Mouse (Mus musculus) layer of hippocampus, adult 18-20 months (tissue): ENCODE data around the gene Ugt3a1. TPM values are rescaled to one million over a fixed set of nuclear protein-coding genes. Genes with fewer than 3 reads are reported as not detected.
"Not testable (repeated sequence)": the region's sequence is repeated elsewhere in the genome, so short reads cannot be mapped to it uniquely, and the experiment has no call there.

Source experiments
- DNase-seq, 2 experiments: peaks; one replicate each; pipeline ENCODE4 v3.0.0; 2022; ENCODE audit warnings: low spot score in 2 of 2
- long read RNA-seq: library from polyadenylated mRNA; stranded (forward); transcript quantifications from one replicate; pipeline ENCODE4 v2.0.0, GENCODE M21; 2021
- total RNA-seq, 2 experiments: library from RNA; stranded (reverse); gene quantifications; 2 replicates each; pipeline ENCODE4 v1.2.3; 2021

The Ugt3a1 gene
- not detected for total RNA-seq
- long read RNA-seq = 0 reads

DNA sequence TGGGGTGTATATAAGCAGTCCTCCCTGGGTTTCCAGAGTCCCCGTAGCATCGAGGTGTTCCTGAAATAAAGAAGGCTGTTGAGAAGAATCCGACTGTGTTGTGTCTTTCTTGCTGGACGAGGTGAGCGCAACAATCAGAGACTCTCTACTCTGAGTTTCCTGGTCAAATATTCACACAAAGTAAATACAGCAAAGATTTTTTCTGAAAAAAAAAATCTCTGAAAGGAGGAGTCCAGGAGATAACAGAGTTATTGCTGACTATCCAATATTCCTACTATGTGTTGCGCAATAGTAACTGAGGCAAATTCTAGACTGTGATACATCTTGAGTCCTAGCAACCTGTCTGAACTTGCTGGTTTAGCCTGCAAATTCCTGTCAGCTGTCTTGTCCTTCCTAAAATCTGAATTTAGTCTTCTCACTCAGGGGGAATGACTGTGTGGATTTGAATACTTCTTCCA lies at the start of gene Ugt3a1:
Gene Ugt3a1 (plus strand): TSS at position 51 of the 458 bp plus-strand sequence.
- DNase-seq = no peak

DNA sequence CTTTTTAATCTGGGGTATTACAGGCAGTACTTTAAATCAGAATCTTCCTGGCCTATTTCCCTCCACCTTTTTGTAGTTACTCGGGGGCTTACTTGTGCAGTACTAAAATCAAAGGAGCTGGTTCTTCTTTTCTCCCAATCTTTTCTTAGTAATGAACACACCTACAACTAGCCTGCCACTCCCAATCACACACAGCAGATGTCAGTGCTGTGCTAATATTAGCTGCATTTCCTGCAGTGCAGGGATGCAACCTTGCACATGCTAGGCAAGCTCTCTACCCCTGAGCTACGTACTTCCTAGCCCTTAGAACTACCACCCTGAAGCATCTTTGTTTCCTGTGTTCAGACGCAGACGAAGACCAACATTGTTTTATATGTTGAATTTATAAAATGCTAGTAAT lies 45.8 kb upstream of the Ugt3a1 start:
- DNase-seq = not testable (repeated sequence)

GRCm38 (mm10) chr15:9246345-9246744 lies 30.3 kb upstream of the Ugt3a1 start:
- no peak for DNase-seq

- DNase-seq = no peak
These were observed 23.8 kb upstream of the Ugt3a1 start for GRCm38 (mm10) chr15:9252891-9253290.

- DNase-seq = no peak
These were observed 16.1 kb upstream of the Ugt3a1 start for GRCm38 (mm10) chr15:9260621-9261020.

DNA sequence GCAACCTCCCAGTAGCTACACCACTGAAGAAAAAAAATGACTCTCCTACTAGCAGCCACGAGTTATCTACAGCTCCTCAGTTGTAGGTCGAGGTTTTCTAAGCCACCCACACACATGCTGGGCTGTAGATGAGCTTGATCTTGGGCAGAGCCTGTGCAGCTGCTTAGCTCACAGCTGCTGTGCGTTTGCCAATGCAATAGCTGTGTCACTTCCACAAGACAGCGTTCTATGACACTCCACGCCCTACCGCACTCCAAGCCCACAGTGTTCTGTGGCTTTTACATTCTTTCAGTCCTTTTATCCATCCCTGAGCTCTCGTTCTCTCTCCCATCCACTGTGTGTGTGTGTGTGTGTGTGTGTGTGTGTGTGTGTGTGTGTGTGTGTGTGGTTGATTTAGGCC lies 4.8 kb upstream of the Ugt3a1 start:
- no peak for DNase-seq

- no peak for DNase-seq
These were observed 2.3 kb downstream of the Ugt3a1 start for GRCm38 (mm10) chr15:9279026-9279425.

- no peak for DNase-seq
These were observed 2.9 kb downstream of the Ugt3a1 start for GRCm38 (mm10) chr15:9279596-9279995.

DNA sequence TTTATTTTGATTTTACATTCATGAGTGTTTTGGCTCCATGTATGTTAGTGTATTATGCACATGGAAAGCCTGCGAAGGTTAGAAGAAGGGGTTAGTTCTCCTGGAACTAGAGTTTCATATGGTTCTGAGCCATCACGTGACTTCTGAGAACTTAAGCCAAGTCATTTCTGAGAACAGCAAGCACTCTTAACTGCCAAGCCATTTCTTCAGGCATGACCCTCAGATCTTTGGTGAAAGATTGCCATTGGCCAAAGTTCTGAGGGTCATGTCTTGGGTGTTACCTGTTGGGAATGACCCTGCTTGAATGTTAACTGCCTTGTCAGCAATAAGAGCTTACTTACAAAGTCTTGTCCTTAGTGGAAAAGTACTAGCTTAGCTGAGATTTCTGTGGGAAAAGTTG lies 6.5 kb downstream of the Ugt3a1 start:
- no peak for DNase-seq

DNA sequence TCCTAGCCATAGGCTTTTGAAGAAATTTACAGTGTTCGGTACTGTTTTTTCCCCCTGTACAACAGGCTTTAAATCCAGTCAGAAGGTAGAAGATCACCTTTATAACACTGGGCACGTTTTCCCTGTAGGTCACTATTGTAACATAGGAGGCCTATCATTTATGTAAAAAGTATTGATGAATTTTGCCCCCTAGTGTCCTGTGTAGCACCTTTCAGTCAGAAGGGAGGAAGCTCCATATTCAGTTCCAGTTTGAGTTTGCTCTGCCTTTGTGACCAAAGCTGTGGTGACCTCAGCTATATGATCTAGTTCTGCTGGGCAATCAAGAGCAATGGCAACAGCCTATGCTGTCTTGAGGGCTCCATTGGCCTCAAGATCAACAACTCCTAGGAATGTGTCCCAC lies 13.0 kb downstream of the Ugt3a1 start:
- DNase-seq = no peak

DNA sequence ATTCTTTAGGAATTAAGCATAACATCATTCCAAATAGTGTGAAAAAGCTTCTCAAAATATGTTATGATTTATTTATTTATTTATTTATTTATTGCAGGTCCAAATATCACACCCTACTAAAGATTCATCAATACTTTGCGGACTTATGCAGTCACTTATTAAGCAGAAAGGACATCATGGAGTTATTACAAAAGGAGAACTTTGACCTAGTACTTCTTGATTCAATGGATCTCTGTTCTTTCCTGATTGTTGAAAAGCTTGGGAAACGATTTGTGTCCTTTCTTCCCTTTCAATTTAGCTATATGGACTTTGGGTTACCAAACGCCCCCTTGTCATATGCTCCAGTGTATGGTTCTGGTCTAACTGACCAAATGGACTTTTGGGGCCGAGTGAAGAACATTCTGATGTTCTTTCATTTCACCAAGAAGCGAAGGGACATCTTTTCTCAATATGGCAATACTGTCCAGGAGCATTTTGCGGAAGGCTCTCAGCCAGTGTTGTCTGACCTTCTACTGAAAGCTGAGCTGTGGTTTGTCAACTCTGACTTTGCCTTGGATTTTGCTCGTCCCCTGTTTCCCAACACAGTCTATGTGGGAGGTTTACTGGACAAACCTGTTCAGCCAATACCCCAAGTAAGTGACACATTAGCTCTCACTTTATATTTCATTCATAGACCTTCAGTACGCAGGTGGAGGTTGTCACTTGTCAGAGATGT lies 29.4 kb downstream of the Ugt3a1 start:
- no peak for DNase-seq

DNA sequence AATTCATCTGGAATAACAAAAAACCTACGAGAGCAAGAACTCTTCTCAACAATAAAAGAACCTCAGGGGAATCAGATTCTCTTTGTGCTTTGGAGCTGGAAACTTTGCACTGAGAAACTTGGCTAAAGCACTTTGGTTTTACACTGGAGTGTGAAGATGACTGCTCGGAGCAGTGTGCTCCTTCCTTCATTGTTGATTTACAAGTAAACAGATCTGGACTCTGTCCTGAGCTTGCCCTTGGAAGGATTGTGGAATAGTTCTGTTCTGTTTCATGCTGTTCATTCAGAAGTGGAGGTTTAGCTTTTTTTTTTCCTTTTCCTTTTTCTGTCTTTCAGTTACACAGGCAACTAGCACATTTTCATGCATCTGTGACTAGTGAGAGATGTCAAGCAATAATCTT lies 57.9 kb downstream of the Ugt3a1 start:
- DNase-seq = no peak

DNA sequence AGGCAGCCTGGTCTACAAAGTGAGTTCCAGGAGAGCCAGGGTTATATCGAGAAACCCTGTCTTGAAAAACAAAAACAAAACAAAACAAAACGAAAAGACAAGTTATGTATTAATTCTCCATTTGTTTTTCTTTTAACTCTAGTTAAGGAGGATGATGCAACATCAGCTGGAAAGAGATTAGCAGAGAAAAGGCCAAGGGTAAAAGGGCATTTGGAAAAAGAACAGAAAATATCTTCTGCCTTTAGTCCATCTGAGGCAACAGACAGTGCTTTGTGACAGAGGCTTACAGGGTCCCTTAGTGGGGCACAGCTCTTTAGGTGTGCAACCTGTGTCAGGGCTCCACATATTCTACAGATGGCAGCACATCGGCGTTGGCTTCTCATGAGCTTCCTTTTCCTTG lies 58.7 kb downstream of the Ugt3a1 start, which contains the start of gene Ugt3a2:
Gene Ugt3a2 (plus strand): TSS at position 210 of the 400 bp plus-strand sequence.
- DNase-seq = no peak

GRCm38 (mm10) chr15:9336616-9337015 lies 59.9 kb downstream of the Ugt3a1 start:
- DNase-seq = no peak

DNA sequence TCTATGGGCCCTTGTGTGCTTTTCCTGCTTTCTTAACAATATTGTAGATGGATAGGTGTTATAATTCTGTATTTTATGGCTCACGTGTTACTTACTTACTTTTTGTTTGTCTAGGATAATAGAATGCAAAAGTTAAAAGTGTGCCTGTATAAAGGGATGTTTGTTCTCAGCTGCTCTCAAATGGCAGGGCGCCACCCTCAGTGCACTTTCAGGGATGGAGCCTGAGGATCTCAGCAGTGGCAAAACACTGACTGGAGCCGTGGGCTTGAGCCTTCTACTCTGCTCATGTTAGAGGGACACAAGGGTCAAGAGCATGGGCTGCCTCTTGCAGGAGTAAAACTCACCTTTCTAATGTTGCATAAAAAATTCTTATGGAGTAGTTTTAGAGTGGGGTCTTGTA lies 60.3 kb downstream of the Ugt3a1 start:
- no peak for DNase-seq

DNA sequence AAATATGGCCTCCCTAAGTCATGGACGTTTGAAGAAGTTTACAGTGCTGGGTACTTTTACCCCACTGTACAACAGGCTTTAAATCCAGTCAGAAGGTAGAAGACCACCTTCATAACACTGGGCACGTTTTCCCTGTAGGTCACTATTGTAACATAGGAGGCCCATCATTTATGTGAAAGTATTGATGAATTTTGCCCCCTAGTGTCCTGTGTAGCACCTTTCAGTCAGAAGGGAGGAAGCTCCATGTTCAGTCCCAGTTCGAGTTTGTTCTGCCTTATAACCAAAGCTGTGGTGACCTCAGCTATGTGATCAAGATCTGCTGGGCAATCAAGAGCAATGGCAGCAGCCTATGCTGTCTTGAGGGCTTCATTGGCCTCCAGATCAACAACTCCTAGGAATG lies 72.1 kb downstream of the Ugt3a1 start:
- no peak for DNase-seq

DNA sequence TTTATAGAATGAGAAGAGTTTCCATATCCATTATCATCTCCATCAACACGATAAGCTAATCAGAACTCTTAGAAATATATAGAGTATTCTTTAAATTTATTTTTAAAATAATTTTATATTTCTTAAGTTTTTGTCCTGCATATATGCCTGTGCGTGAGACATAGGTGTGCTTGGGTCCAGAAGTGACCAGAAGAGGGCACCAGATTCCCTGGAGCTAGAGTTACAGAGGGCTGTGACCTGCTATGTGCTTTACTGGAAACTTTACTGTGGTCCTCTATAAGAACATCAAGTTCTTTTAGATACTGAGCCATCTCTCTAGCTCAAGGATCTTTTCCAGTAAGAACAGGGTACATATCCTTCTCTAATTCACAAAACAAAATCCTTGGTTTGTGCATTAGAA lies 86.1 kb downstream of the Ugt3a1 start:
- DNase-seq = no peak

Other genes with a start within 250 kb of the Ugt3a1 start
- 10 to 100 TPM; 62.5 to 70.2 TPM for gene Nadk2, start 205.6 kb upstream of the Ugt3a1 start, total RNA-seq
- 10 to 100 TPM; 62.3 to 62.5 TPM for gene Lmbrd2, start 136.3 kb upstream of the Ugt3a1 start, total RNA-seq
- gene Skp2, start 121.5 kb upstream of the Ugt3a1 start, total RNA-seq = 1 to 10 TPM; 4.0 to 4.7 TPM
- not detected for gene Ugt3a2, start 58.7 kb downstream of the Ugt3a1 start, total RNA-seq
- 1 to 10 TPM; 2.3 to 2.6 TPM for gene Capsl, start 159.1 kb downstream of the Ugt3a1 start, total RNA-seq